Mouse (Mus musculus) intestine, embryonic 15.5 days (tissue): ENCODE data around the gene Nrf1. TPM values are rescaled to one million over a fixed set of nuclear protein-coding genes. Genes with fewer than 3 reads are reported as not detected.

Source experiments
- ATAC-seq: fragments of 200-750 bp; cut with Nextera tagmentation; 2 replicates; pipeline ENCODE4 v1.8.0; 2017; ENCODE audit warnings: moderate TSS enrichment, moderate library complexity
- H3K27ac ChIP-seq: fragments of 300-500 bp; sonication (generic); 2 replicates; pipeline ENCODE4 v1.5.1; 2015; ENCODE audit warnings: mild to moderate bottlenecking, inconsistent platforms
- H3K27me3 ChIP-seq: fragments of 300-500 bp; sonication (generic); replicated peaks from 2 replicates; pipeline ENCODE4 v1.6.1; 2015; ENCODE audit warnings: inconsistent platforms
- H3K36me3 ChIP-seq: fragments of 300-500 bp; sonication (generic); 2 replicates; pipeline ENCODE4 v1.6.1; 2015; ENCODE audit warnings: inconsistent platforms
- H3K4me1 ChIP-seq: fragments of 300-500 bp; sonication (generic); replicated peaks from 2 replicates; pipeline ENCODE4 v1.6.1; 2015; ENCODE audit warnings: inconsistent platforms
- H3K4me2 ChIP-seq: fragments of 300-500 bp; sonication (generic); replicated peaks from 2 replicates; pipeline ENCODE4 v1.6.1; 2015; ENCODE audit warnings: mild to moderate bottlenecking, inconsistent platforms
- H3K4me3 ChIP-seq: fragments of 300-500 bp; sonication (generic); replicated peaks from 2 replicates; pipeline ENCODE4 v1.5.1; 2015; ENCODE audit warnings: inconsistent platforms
- H3K9ac ChIP-seq: fragments of 300-500 bp; sonication (generic); 2 replicates; pipeline ENCODE4 v1.6.1; 2015; ENCODE audit warnings: inconsistent platforms
- H3K9me3 ChIP-seq: fragments of 300-500 bp; sonication (generic); 2 replicates; pipeline ENCODE4 v1.6.1; 2016; ENCODE audit warnings: inconsistent platforms
- WGBS: fragments of 180-500 bp; shearing (Covaris S2); methylation state at CpG from one replicate; pipeline ENCODE4 v1.1.7; 2015; 5-methylcytosine and 5-hydroxymethylcytosine counted together
- microRNA counts: library from miRNA; unstranded; fragments of <30 nt; microRNA quantifications from one replicate; lab custom pipeline; 2016
- polyA plus RNA-seq: library from polyadenylated mRNA; unstranded; fragments of >200 nt; fragmentation: Nextera tagmentation; extraction: Ambion mirVana; gene quantifications from 2 replicates; pipeline ENCODE4 v1.2.1, GENCODE M21; 2015

Gene Nrf1
- polyA plus RNA-seq, 1 experiment from 2014 or later = 40.9 TPM

GRCm38 (mm10) chr6:30183624-30184023, 135.8 kb downstream of the Nrf1 start:
- WGBS = 78% methylated on average over 4 of the region's 4 CpGs
- H3K27me3 ChIP-seq = peaks cover 32% of the 10 kb centered on the region
- H3K4me1 ChIP-seq = peaks cover 10% of the 10 kb centered on the region; the same call in 1 of the 2 replicates
- no peak overlapping the region for H3K9ac ChIP-seq
- H3K4me3 ChIP-seq = no peak overlapping the region
- H3K4me2 ChIP-seq = no peak overlapping the region
- no peaks in the 10 kb centered on the region for H3K36me3 ChIP-seq
- no peak overlapping the region for H3K27ac ChIP-seq
- no peak for ATAC-seq
- H3K9me3 ChIP-seq = no peaks in the 10 kb centered on the region

GRCm38 (mm10) chr6:30195656-30196055, 147.9 kb downstream of the Nrf1 start:
- Histone ChIP-seq H3K27ac (no peak overlapping the region), H3K27me3 (no peaks in the 10 kb centered on the region), H3K36me3 (no peaks in the 10 kb centered on the region), H3K9me3 (no peaks in the 10 kb centered on the region), H3K4me2 (no peak overlapping the region), H3K9ac (no peak overlapping the region), H3K4me1 (no peaks in the 10 kb centered on the region), H3K4me3 (no peak overlapping the region)
- ATAC-seq = no peak
- WGBS = 80% methylated on average over 11 of the region's 11 CpGs

GRCm38 (mm10) chr6:30196143-30196542, 148.4 kb downstream of the Nrf1 start:
- H3K27ac ChIP-seq = no peak overlapping the region
- WGBS = 78% methylated on average over 8 of the region's 8 CpGs
- no peaks in the 10 kb centered on the region for H3K9me3 ChIP-seq
- no peak overlapping the region for H3K4me3 ChIP-seq
- H3K4me1 ChIP-seq = no peaks in the 10 kb centered on the region
- H3K27me3 ChIP-seq = no peaks in the 10 kb centered on the region
- no peak overlapping the region for H3K4me2 ChIP-seq
- H3K36me3 ChIP-seq = no peaks in the 10 kb centered on the region
- no peak for ATAC-seq
- no peak overlapping the region for H3K9ac ChIP-seq

MicroRNAs within 50 kb of the gene (microRNA counts, 519-probe panel; counts per million panel counts)
- 2,331 counts per million, percentile 61 among the panel's probes with 10 or more counts for microRNA mmu-miR-182 (lab: Ali Mortazavi, UCI)
- 3,046 counts per million, percentile 77 among the panel's probes with 10 or more counts for microRNA mmu-miR-183 (lab: Ali Mortazavi, UCI)
- 3,567 counts per million, percentile 88 among the panel's probes with 10 or more counts for microRNA mmu-miR-96 (lab: Ali Mortazavi, UCI)

Other genes with a start within 250 kb of the Nrf1 start
- 0.40 and 0.62 TPM in 2 replicates for gene Strip2, start 131.0 kb upstream of the Nrf1 start, polyA plus RNA-seq